Mouse (Mus musculus) Patski (cell line): Measurements from ENCODE around the gene Ncaph2. TPM values are rescaled to one million over a fixed set of nuclear protein-coding genes. Genes with fewer than 3 reads are reported as not detected.
A peak's percentile ranks its signal among the peaks of the same experiment; 100 is the strongest.

Experiments
- ATAC-seq: fragments of 100-300 bp; one replicate; pipeline ENCODE4 v1.8.0; 2021
- CTCF ChIA-PET: fragments of 350-600 bp; sonication (Branson Sonifier 250); formaldehyde crosslinking; loops from one replicate; lab custom pipeline; 2022; ENCODE audit warnings: inconsistent platforms; lab: Charles Lee
- POLR2A ChIA-PET: fragments of 350-600 bp; sonication (Branson Sonifier 250); formaldehyde crosslinking; loops from one replicate; lab custom pipeline; 2022; ENCODE audit warnings: antibody characterized with exemption, inconsistent platforms; lab: Charles Lee
- DNase-seq: peaks from one replicate; pipeline ENCODE4 v3.0.0-alpha.2; 2011; ENCODE audit warnings: low read depth, low spot score
- H3K27me3 ChIP-seq: fragments of 371-371 bp; one replicate; pipeline ENCODE4 v1.5.1; 2021
- CTCF ChIP-seq: fragments of 100-300 bp; IDR thresholded peaks from one replicate; pipeline ENCODE4 v1.5.1; 2021
- in situ Hi-C: fragments of 300-500 bp; cut with MboI; formaldehyde crosslinking; loops from 3 replicates; pipeline ENCODE4 v1.11.1; 2018; ENCODE audit warnings: low pct_unique_long_range_greater_than_20kb, mixed read lengths
- polyA plus RNA-seq: library from polyadenylated mRNA; unstranded; gene quantifications from one replicate; pipeline ENCODE4 v1.2.3, GENCODE M21; 2021

The Ncaph2 gene
- polyA plus RNA-seq, 1 experiment from 2014 or later = 106 TPM

GRCm38 (mm10) chr15:89365141-89365551, 9.6 kb downstream of the Ncaph2 start:
- ChIA-PET CTCF (interaction anchor here (3.3 kb wide), 1 partner anchor 9 kb away, joined by 20 read pairs; the partner anchor contains the start of gene Sco2), POLR2A (interaction anchor here (1.0 to 1.8 kb wide), 3 partner anchors 8 to 10 kb away, joined by 3 to 6 read pairs (median 4); partner anchors contain the start of genes Lmf2 and Ncaph2)
- no peaks in the 10 kb centered on the region for H3K27me3 ChIP-seq
- no peak for DNase-seq
- ATAC-seq = no peak
- TF ChIP-seq CTCF = no peak
- in situ Hi-C loops = no loop called here

- in situ Hi-C loops = loop anchor here (10.0 kb wide), 1 partner anchor 547 kb away; no protein-coding TSS in a partner anchor
- ChIA-PET POLR2A (interaction anchor here (1.1 to 2.3 kb wide), 4 partner anchors 8 to 162 kb away, joined by 3 to 9 read pairs (median 5); partner anchors contain the start of genes Lmf2 and Ncaph2), CTCF (interaction anchor here (1.2 to 2.9 kb wide), 5 partner anchors 8 to 63 kb away, joined by 3 to 20 read pairs (median 7); partner anchors contain the start of genes Lmf2 and Ncaph2)
- no peak for ATAC-seq
- DNase-seq = no peak
- no peaks in the 10 kb centered on the region for H3K27me3 ChIP-seq
- TF ChIP-seq CTCF = no peak
Measured at GRCm38 (mm10) chr15:89372068-89372467, 16.5 kb downstream of the Ncaph2 start.

GRCm38 (mm10) chr15:89372536-89372935, 17.0 kb downstream of the Ncaph2 start:
- POLR2A ChIA-PET = interaction anchor here (1.1 to 2.3 kb wide), 5 partner anchors 8 to 162 kb away, joined by 3 to 9 read pairs (median 3); partner anchors contain the start of genes Lmf2 and Ncaph2
- CTCF ChIA-PET = interaction anchor here (0.7 to 2.9 kb wide), 8 partner anchors 8 to 85 kb away, joined by 3 to 20 read pairs (median 6); partner anchors contain the start of genes Lmf2 and Ncaph2
- no peak for DNase-seq
- in situ Hi-C loops = loop anchor here (10.0 kb wide), 1 partner anchor 548 kb away; no protein-coding TSS in a partner anchor
- TF ChIP-seq CTCF = no peak
- no peak for ATAC-seq
- no peaks in the 10 kb centered on the region for H3K27me3 ChIP-seq

- ATAC-seq = peak; percentile 83
- ChIA-PET CTCF (interaction anchor here (0.6 to 2.9 kb wide), 18 partner anchors 9 to 157 kb away, joined by 3 to 20 read pairs (median 4); partner anchors contain the start of genes Lmf2 and Ncaph2), POLR2A (interaction anchor here (0.6 to 2.3 kb wide), 7 partner anchors 9 to 625 kb away, joined by 3 to 9 read pairs (median 3); partner anchors contain the start of genes C730034F03Rik, Chkb, Gm44502 and Lmf2)
- peak; percentile 41 for DNase-seq
- in situ Hi-C loops = loop anchor here (10.0 kb wide), 1 partner anchor 548 kb away; no protein-coding TSS in a partner anchor
- TF ChIP-seq CTCF = no peak
- peaks cover 4% of the 10 kb centered on the region for H3K27me3 ChIP-seq
Measured at GRCm38 (mm10) chr15:89373027-89373761, 17.7 kb downstream of the Ncaph2 start.

GRCm38 (mm10) chr15:89373762-89374248, 18.3 kb downstream of the Ncaph2 start, which contains the start of gene Sco2:
Gene Sco2 (minus strand): TSS chr15:89373846.
- ChIA-PET POLR2A (interaction anchor here (1.3 to 2.3 kb wide), 5 partner anchors 14 to 163 kb away, joined by 3 to 9 read pairs (median 6); partner anchors contain the start of genes C730034F03Rik, Chkb, Gm44502 and Lmf2), CTCF (interaction anchor here (0.6 to 2.9 kb wide), 15 partner anchors 10 to 157 kb away, joined by 3 to 20 read pairs (median 4); partner anchors contain the start of genes Lmf2 and Ncaph2)
- peaks cover 10% of the 10 kb centered on the region for H3K27me3 ChIP-seq
- DNase-seq = peak; percentile 34
- ATAC-seq = peak; percentile 78
- no peak for TF ChIP-seq CTCF
- in situ Hi-C loops = loop anchor here (10.0 kb wide), 1 partner anchor 549 kb away; no protein-coding TSS in a partner anchor

GRCm38 (mm10) chr15:89374340-89374739, 18.8 kb downstream of the Ncaph2 start:
- no peak for DNase-seq
- in situ Hi-C loops = loop anchor here (10.0 kb wide), 1 partner anchor 550 kb away; no protein-coding TSS in a partner anchor
- peak; percentile 7 for ATAC-seq
- peaks cover 16% of the 10 kb centered on the region for H3K27me3 ChIP-seq
- no peak for TF ChIP-seq CTCF
- ChIA-PET CTCF (interaction anchor here (0.9 to 2.9 kb wide), 13 partner anchors 10 to 158 kb away, joined by 3 to 20 read pairs (median 3); partner anchors contain the start of genes Lmf2 and Ncaph2), POLR2A (interaction anchor here (2.1 kb wide), 1 partner anchor 55 kb away, joined by 6 read pairs; the partner anchor contains the start of genes C730034F03Rik, Chkb and Gm44502)

GRCm38 (mm10) chr15:89374801-89375534, 19.4 kb downstream of the Ncaph2 start:
- DNase-seq = no peak
- H3K27me3 ChIP-seq = peaks cover 18% of the 10 kb centered on the region
- TF ChIP-seq CTCF = no peak
- in situ Hi-C loops = loop anchor here (10.0 kb wide), 1 partner anchor 550 kb away; no protein-coding TSS in a partner anchor
- no peak for ATAC-seq
- POLR2A ChIA-PET = interaction anchor here (2.1 kb wide), 1 partner anchor 55 kb away, joined by 6 read pairs; the partner anchor contains the start of genes C730034F03Rik, Chkb and Gm44502
- CTCF ChIA-PET = interaction anchor here (1.3 to 2.9 kb wide), 4 partner anchors 11 to 156 kb away, joined by 3 to 20 read pairs (median 4); no protein-coding TSS in a partner anchor

- POLR2A ChIA-PET = no interaction called here
Measured at GRCm38 (mm10) chr15:89376040-89376439, 20.5 kb downstream of the Ncaph2 start.

GRCm38 (mm10) chr15:89376957-89377356, 21.4 kb downstream of the Ncaph2 start, which contains the start of gene Tymp:
Gene Tymp (minus strand): TSS chr15:89377039.
- no peak for ATAC-seq
- ChIA-PET POLR2A (no interaction called here), CTCF (no interaction called here)
- DNase-seq = no peak
- peaks cover 30% of the 10 kb centered on the region for H3K27me3 ChIP-seq
- no peak for TF ChIP-seq CTCF
- in situ Hi-C loops = loop anchor here (10.0 kb wide), 1 partner anchor 552 kb away; no protein-coding TSS in a partner anchor

More at GRCm38 (mm10) chr15:89376040-89376439, 20.5 kb downstream of the Ncaph2 start:
- in situ Hi-C loops = loop anchor here (10.0 kb wide), 1 partner anchor 551 kb away; no protein-coding TSS in a partner anchor
- no peak for ATAC-seq
- DNase-seq = no peak
- CTCF ChIA-PET = no interaction called here
- TF ChIP-seq CTCF = no peak
- peaks cover 27% of the 10 kb centered on the region for H3K27me3 ChIP-seq
